Mouse (Mus musculus): ENCODE data around the gene Cdh3.

GRCm38 (mm10) chr8:106509079-106509780 lies 1.5 kb upstream of the Cdh3 start:
- TF ChIP-seq CTCF (IDR thresholded peaks at IDR 0.05; ENCODE audit: low read depth) = no peak
- no peak for TF ChIP-seq EP300 (optimal IDR thresholded peaks at IDR 0.05)
